Mouse (Mus musculus) MEL (cell line): ENCODE measurements around the gene Slc22a7. TPM values are rescaled to one million over a fixed set of nuclear protein-coding genes. Genes with fewer than 3 reads are reported as not detected.
A peak's percentile ranks its signal among the peaks of the same experiment; 100 is the strongest.

Experiments
- DNase-seq: peaks from one replicate; pipeline ENCODE4 v3.0.0; 2011; ENCODE audit warnings: low read depth, low spot score
- H3K27ac ChIP-seq: 2 replicates; pipeline ENCODE4 v1.5.1; 2012; ENCODE audit warnings: low read depth, mild to moderate bottlenecking, control low read depth, low read length, moderate library complexity; ENCODE audit not compliant: control insufficient read depth
- H3K27me3 ChIP-seq, 2 experiments: fragments of 150-350 bp in 1 of 2; sonication (generic) in 1 of 2; 2 replicates each; pipeline ENCODE4 v1.6.1; 2012; ENCODE audit warnings: low read length in 2 of 2, mild to moderate bottlenecking in 2 of 2, improper control_type of control experiment in 1 of 2, moderate library complexity in 1 of 2; ENCODE audit not compliant: insufficient read depth in 2 of 2, control insufficient read depth in 1 of 2
- H3K36me3 ChIP-seq, 2 experiments: 2 replicates each; pipeline ENCODE4 v1.6.1; 2012 to 2014; ENCODE audit warnings: low read length in 2 of 2, improper control_type of control experiment in 1 of 2, inconsistent platforms in 1 of 2, mild to moderate bottlenecking in 1 of 2; ENCODE audit not compliant: insufficient read depth in 2 of 2, control insufficient read depth in 1 of 2
- H3K4me1 ChIP-seq, 2 experiments: fragments of 150-350 bp in 1 of 2; sonication (generic) in 1 of 2; 2 replicates each; pipeline ENCODE4 v1.6.1; 2012; ENCODE audit warnings: low read length in 2 of 2, improper control_type of control experiment in 1 of 2, mild to moderate bottlenecking in 1 of 2; ENCODE audit not compliant: insufficient read depth in 2 of 2, control insufficient read depth in 1 of 2
- H3K4me3 ChIP-seq, 2 experiments: fragments of 150-350 bp in 1 of 2; sonication (generic) in 1 of 2; 2 replicates each; pipeline ENCODE4 v1.5.1; 2012; ENCODE audit warnings: low read depth in 2 of 2, low read length in 2 of 2, mild to moderate bottlenecking in 2 of 2, moderate library complexity in 2 of 2, control low read depth in 1 of 2, improper control_type of control experiment in 1 of 2; ENCODE audit not compliant: control insufficient read depth in 1 of 2, insufficient read depth in 1 of 2
- H3K79me2 ChIP-seq: 2 replicates; pipeline ENCODE4 v1.6.1; 2012; ENCODE audit warnings: mild to moderate bottlenecking, low read length, moderate library complexity; ENCODE audit not compliant: control insufficient read depth, poor library complexity, insufficient read depth
- H3K9ac ChIP-seq: 2 replicates; pipeline ENCODE4 v1.6.1; 2012; ENCODE audit warnings: low read depth, mild to moderate bottlenecking, control low read depth, low read length, moderate library complexity; ENCODE audit not compliant: control insufficient read depth, poor library complexity, severe bottlenecking
- H3K9me3 ChIP-seq: fragments of 150-350 bp; sonication (generic); replicated peaks from 2 replicates; pipeline ENCODE4 v1.6.1; 2012; ENCODE audit warnings: mild to moderate bottlenecking, low read length, improper control_type of control experiment, moderate library complexity; ENCODE audit not compliant: insufficient read depth
- BHLHE40 ChIP-seq: IDR thresholded peaks from 2 replicates; pipeline ENCODE4 v1.6.1; 2012; ENCODE audit warnings: low read depth, mild to moderate bottlenecking, inconsistent platforms, low read length, improper control_type of control experiment, borderline replicate concordance
- CHD1 ChIP-seq: IDR thresholded peaks from 2 replicates; pipeline ENCODE4 v1.6.1; 2012; ENCODE audit warnings: low read depth, mild to moderate bottlenecking, inconsistent platforms, low read length, improper control_type of control experiment
- CHD2 ChIP-seq: IDR thresholded peaks from 2 replicates; pipeline ENCODE4 v1.6.1; 2011; ENCODE audit warnings: low read length, improper control_type of control experiment
- CTCF ChIP-seq, 3 experiments: IDR thresholded peaks in 2 of 3; conservative IDR thresholded peaks in 1 of 3; 2 replicates each; pipeline ENCODE4 v1.5.1; 2011 to 2012; ENCODE audit warnings: low read length in 3 of 3, low read depth in 2 of 3, mild to moderate bottlenecking in 2 of 3, improper control_type of control experiment in 1 of 3, inconsistent platforms in 1 of 3, mixed read lengths in 1 of 3, moderate library complexity in 1 of 3; ENCODE audit not compliant: control insufficient read depth in 1 of 3, insufficient read depth in 1 of 3, poor library complexity in 1 of 3, severe bottlenecking in 1 of 3
- ELF1 ChIP-seq: IDR thresholded peaks from 2 replicates; pipeline ENCODE4 v1.6.1; 2014; ENCODE audit warnings: low read depth, mild to moderate bottlenecking, inconsistent platforms, low read length, improper control_type of control experiment, moderate library complexity
- GABPA ChIP-seq: IDR thresholded peaks from 2 replicates; pipeline ENCODE4 v1.6.1; 2012; ENCODE audit warnings: low read depth, mild to moderate bottlenecking, inconsistent platforms, low read length, improper control_type of control experiment, moderate library complexity
- GATA1 ChIP-seq: IDR thresholded peaks from 2 replicates; pipeline ENCODE4 v1.6.1; 2011; ENCODE audit warnings: low read depth, low read length, improper control_type of control experiment
- JUND ChIP-seq: IDR thresholded peaks from 2 replicates; pipeline ENCODE4 v1.6.1; 2011; ENCODE audit warnings: low read depth, mild to moderate bottlenecking, improper control_type of control experiment, low read length
- KAT2A ChIP-seq: conservative IDR thresholded peaks from 2 replicates; pipeline ENCODE4 v1.6.1; 2012; ENCODE audit warnings: low read depth, low read length, improper control_type of control experiment, inconsistent platforms
- MAFK ChIP-seq: IDR thresholded peaks from 2 replicates; pipeline ENCODE4 v1.6.1; 2011; ENCODE audit warnings: low read depth, mild to moderate bottlenecking, low read length, improper control_type of control experiment, borderline replicate concordance
- MAZ ChIP-seq: IDR thresholded peaks from 2 replicates; pipeline ENCODE4 v1.6.1; 2012; ENCODE audit warnings: low read depth, mild to moderate bottlenecking, inconsistent platforms, low read length, improper control_type of control experiment
- MEF2A ChIP-seq: IDR thresholded peaks from 2 replicates; pipeline ENCODE4 v1.6.1; 2014; ENCODE audit warnings: low read depth, mild to moderate bottlenecking, inconsistent platforms, low read length, improper control_type of control experiment; ENCODE audit not compliant: poor library complexity, insufficient replicate concordance, severe bottlenecking; ENCODE audit errors: extremely low read depth
- NRF1 ChIP-seq: IDR thresholded peaks from 2 replicates; pipeline ENCODE4 v1.6.1; 2014; ENCODE audit warnings: low read depth, mild to moderate bottlenecking, inconsistent platforms, low read length, improper control_type of control experiment, moderate library complexity; ENCODE audit not compliant: poor library complexity, insufficient read depth, severe bottlenecking
- POLR2AphosphoS5 ChIP-seq: IDR thresholded peaks from 2 replicates; pipeline ENCODE4 v1.6.1; 2012; ENCODE audit warnings: low read depth, borderline replicate concordance, mild to moderate bottlenecking, inconsistent platforms, low read length, moderate library complexity, mixed read lengths
- RAD21 ChIP-seq: IDR thresholded peaks from 2 replicates; pipeline ENCODE4 v1.6.1; 2011; ENCODE audit warnings: mild to moderate bottlenecking, low read depth, low read length, improper control_type of control experiment
- SIN3A ChIP-seq: IDR thresholded peaks from 2 replicates; pipeline ENCODE4 v1.6.1; 2012; ENCODE audit warnings: low read length, improper control_type of control experiment, inconsistent platforms
- SMC3 ChIP-seq: IDR thresholded peaks from 2 replicates; pipeline ENCODE4 v1.6.1; 2011; ENCODE audit warnings: low read depth, low read length, improper control_type of control experiment
- TAL1 ChIP-seq: IDR thresholded peaks from 2 replicates; pipeline ENCODE4 v1.6.1; 2012; ENCODE audit warnings: mild to moderate bottlenecking, inconsistent platforms, low read length, moderate library complexity, mixed read lengths
- TCF12 ChIP-seq: IDR thresholded peaks from 2 replicates; pipeline ENCODE4 v1.6.1; 2014; ENCODE audit warnings: low read depth, mild to moderate bottlenecking, inconsistent platforms, low read length, improper control_type of control experiment, moderate library complexity
- USF2 ChIP-seq, 2 experiments: IDR thresholded peaks; 2 replicates each; pipeline ENCODE4 v1.6.1; 2011 to 2012; ENCODE audit warnings: improper control_type of control experiment in 2 of 2, low read length in 2 of 2, borderline replicate concordance in 1 of 2, inconsistent platforms in 1 of 2, low read depth in 1 of 2, mild to moderate bottlenecking in 1 of 2; ENCODE audit not compliant: insufficient read depth in 1 of 2
- ZC3H11A ChIP-seq: IDR thresholded peaks from 2 replicates; pipeline ENCODE4 v1.6.1; 2012; ENCODE audit warnings: low read depth, mild to moderate bottlenecking, inconsistent platforms, low read length, improper control_type of control experiment
- polyA plus RNA-seq, 2 experiments: library from polyadenylated mRNA; stranded (reverse) in 1 of 2; unstranded in 1 of 2; fragments of >175 nt in 1 of 2; fragments of >200 nt in 1 of 2; gene quantifications; 2 replicates each; pipeline versions ENCODE4 v1.2.1 to v1.2.4; 2012; ENCODE audit warnings: low replicate concordance in 2 of 2, low read depth in 1 of 2; ENCODE audit not compliant: insufficient read length in 2 of 2, insufficient read depth in 1 of 2, missing spikeins in 1 of 2
- total RNA-seq: library from RNA; depleted of rRNA; stranded (reverse); fragments of 300-350 nt; gene quantifications from 2 replicates; pipeline ENCODE4 v1.2.3, GENCODE M21; 2012

Gene Slc22a7
- total and polyA plus RNA-seq, 3 experiments, result not detected

GRCm38 (mm10) chr17:46457791-46458190 is 19.5 kb upstream of the Slc22a7 start:
- H3K4me1 ChIP-seq, result no peaks in the 10 kb centered on the region

GRCm38 (mm10) chr17:46455110-46455691 is 16.9 kb upstream of the Slc22a7 start:
- no peaks in the 10 kb centered on the region for H3K36me3 ChIP-seq
- no peak overlapping the region for H3K4me3 ChIP-seq
- no peaks in the 10 kb centered on the region for H3K9me3 ChIP-seq
- no peak for DNase-seq
- H3K27ac ChIP-seq, result no peak overlapping the region
- H3K4me1 ChIP-seq, result no peaks in the 10 kb centered on the region
- peaks cover 0 to 1% of the 10 kb centered on the region in 2 experiments; a peak in 1 of 4 replicates for H3K27me3 ChIP-seq
- TF ChIP-seq GABPA (no peak), CHD2 (no peak), ELF1 (no peak), KAT2A (no peak)
- H3K79me2 ChIP-seq, result no peaks in the 10 kb centered on the region
- no peak overlapping the region for H3K9ac ChIP-seq

More at GRCm38 (mm10) chr17:46457791-46458190, 19.5 kb upstream of the Slc22a7 start:
- Histone ChIP-seq H3K4me3 (no peak overlapping the region), H3K79me2 (no peaks in the 10 kb centered on the region), H3K36me3 (no peaks in the 10 kb centered on the region), H3K27ac (no peak overlapping the region), H3K9me3 (no peaks in the 10 kb centered on the region), H3K27me3 (no peaks in the 10 kb centered on the region), H3K9ac (no peak overlapping the region)
- DNase-seq, result peak; percentile 77
- TF ChIP-seq SMC3, result peak; percentile 72
- no peak for TF ChIP-seq TCF12
- TF ChIP-seq MAZ, result no peak
- TF ChIP-seq MEF2A, result no peak
- TF ChIP-seq CHD1, result no peak
- 0 out of 2 replicates have a peak, but pooled peaks have one; percentile 13 for TF ChIP-seq BHLHE40
- no peak for TF ChIP-seq POLR2AphosphoS5
- TF ChIP-seq NRF1, result no peak
- peak; percentile 84 for TF ChIP-seq RAD21
- no peak for TF ChIP-seq SIN3A
- TF ChIP-seq USF2 (IDR thresholded peaks at IDR 0.05; ENCODE audit: borderline replicate concordance in 1 of 2, insufficient read depth in 1 of 2, low read depth in 1 of 2, low read length in 2 of 2), result no peak
- TF ChIP-seq GABPA, result no peak
- peak; percentile 75 for TF ChIP-seq ZC3H11A
- TF ChIP-seq JUND, result no peak
- peak; percentile 83 to 89 (median 83) for TF ChIP-seq CTCF (IDR thresholded peaks at IDR 0.05 in 2 of 3, conservative IDR thresholded peaks at IDR 0.05 in 1 of 3; ENCODE audit: control insufficient read depth in 1 of 3, insufficient read depth in 1 of 3, low read depth in 2 of 3, low read length in 3 of 3, poor library complexity in 1 of 3, severe bottlenecking in 1 of 3)
- no peak for TF ChIP-seq TAL1
- TF ChIP-seq MAFK, result no peak
- TF ChIP-seq GATA1, result 0 out of 2 replicates have a peak, but pooled peaks have one; percentile 19
